Mouse (Mus musculus) heart, adult 2 months (tissue): ENCODE measurements around the gene Hoxc13.

Source experiments
- EP300 ChIP-seq: fragments of 200-500 bp; IDR thresholded peaks from 2 replicates; pipeline ENCODE4 v1.6.1; 2011; ENCODE audit warnings: low read depth, low read length, control low read depth; ENCODE audit not compliant: insufficient read depth
- POLR2A ChIP-seq: fragments of 200-500 bp; IDR thresholded peaks from 2 replicates; pipeline ENCODE4 v1.6.1; 2011; ENCODE audit warnings: mild to moderate bottlenecking, low read depth, low read length, control low read depth; ENCODE audit not compliant: insufficient read depth

DNA sequence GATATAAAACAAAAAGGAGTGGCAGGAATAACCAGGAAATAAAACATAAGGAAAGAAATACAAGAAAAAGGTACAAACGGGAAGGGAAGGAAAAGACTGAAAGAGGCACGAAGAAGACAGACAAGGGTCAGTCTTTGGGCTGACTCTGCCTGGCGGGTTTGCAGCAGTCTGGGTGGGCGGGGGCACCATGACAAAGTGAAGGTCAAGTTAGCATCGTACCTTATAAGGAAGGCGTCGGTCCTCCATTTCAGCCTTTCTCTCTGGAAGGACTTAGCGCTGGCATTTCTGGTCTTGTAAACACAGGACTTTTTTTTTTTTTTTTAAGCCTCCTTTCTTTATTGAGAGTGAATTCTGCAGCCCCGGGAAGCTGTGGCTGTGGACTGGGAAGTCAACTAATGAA, 26.4 kb downstream of the Hoxc13 start:
- TF ChIP-seq EP300: no peak
- no peak for TF ChIP-seq POLR2A
